Mouse (Mus musculus): ENCODE measurements around the gene Sema5b.

Gene Sema5b

DNA sequence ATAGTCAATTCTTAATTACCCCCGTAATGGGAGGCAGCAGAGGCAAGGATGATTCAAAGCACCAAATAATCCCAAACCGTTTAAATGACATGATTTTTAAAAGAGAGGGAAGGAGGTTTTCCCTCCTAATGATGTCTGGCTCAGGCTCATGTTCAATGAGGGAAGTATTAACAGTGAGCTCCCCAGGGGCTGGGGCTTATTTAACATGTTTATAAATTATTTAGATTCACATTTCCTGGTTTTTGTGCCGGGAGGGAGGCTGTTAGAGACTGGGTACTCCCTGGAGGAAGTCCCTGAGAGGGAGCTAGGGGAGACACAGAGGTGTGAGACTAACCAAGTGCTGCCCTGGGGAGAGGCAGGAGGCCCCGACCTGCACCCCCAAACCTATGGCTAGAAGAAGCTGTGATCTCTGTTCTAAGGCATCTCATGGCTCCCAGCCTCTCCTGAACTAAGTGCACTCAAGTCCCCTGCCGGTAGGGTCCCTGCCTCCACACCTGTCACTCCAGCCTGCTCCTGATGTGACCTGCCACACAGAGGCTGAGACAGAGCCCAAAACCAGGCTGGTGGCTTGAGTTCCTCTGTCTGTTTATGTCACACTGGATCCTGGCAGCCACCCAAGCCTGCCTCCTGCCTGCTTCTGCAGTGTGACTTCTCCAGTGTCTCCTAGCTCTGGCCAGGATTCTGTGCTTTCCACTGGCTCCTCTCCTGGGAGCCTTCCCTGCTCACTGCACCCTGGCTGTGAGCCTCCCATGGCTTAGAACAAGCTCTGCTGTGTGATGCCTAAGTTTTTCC lies 51.5 kb downstream of the Sema5b start:
- no peak for DNase-seq (ENCODE audit: low spot score)

DNA sequence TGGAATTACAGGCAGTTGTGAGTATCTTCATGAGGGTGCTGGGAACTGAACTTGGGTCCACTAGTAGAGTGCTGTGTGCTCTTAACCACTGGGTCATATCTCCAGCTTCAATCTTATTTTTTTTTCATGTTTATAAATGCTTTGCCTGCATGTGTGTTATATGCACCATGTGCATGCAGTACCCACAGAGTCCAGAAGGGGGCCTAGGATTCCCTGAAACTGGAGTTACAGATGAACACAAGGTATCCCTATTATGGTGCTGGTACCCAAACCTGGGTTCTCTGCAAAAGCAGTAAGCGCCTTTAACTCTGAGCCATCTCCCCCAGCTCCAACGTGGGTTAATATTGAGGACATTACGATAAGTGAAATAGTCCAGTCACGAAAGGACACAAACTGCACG lies 52.5 kb downstream of the Sema5b start:
- DNase-seq (ENCODE audit: low spot score) = no peak

DNA sequence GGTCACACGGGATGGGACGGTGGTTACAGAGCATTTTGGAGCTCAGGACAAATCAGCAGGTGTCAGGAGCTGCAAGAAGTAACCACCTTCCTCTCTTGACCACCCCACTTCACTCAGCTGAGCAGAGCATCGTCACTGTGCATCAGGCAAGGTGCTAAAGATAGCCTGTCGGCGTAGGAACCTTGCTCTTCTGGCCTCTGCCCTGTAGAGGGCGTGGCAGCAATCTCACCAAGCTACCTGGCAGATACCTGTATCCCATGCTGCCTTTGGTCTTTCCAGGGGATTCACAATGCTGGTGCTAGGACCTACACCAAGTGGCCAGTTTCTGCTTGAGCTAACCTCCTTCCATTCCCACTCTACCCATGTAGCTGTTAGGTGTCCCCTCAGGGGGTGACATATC lies 55.3 kb downstream of the Sema5b start:
- DNase-seq (ENCODE audit: low spot score) = no peak

DNA sequence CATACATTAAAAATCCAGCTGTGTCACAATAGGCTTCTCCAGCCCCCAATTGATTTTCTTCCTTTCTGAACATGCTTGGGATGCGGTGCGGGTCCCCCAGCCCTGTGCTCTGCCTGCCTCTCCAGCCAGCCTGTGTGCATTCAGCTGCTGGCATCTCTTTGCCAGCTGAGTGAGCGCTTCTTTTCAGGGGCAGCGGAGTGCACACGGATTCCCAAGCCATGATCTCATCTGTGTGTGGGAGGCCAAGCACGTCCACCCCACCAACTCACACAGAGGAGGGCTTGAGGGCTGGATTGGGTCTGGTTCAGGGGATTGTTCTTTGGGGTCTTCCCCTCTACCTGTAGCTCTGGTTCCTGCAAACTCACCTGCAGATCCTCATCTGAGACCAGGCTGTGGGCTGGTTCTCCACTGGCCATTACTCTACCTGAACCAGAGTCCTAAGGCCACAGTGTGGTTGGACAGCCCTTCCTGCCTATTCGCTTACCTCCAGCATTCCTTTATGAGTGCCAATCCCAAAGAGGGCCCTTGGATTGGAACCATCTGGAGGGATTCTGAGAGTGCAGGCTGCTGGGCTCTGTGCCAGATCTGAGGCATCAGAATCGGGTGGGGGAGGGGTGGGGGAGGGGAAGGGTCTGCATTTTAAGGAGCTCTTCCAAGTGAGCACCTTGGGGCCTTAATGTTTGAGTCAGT lies 55.9 kb downstream of the Sema5b start:
- DNase-seq (ENCODE audit: low spot score) = no peak

DNA sequence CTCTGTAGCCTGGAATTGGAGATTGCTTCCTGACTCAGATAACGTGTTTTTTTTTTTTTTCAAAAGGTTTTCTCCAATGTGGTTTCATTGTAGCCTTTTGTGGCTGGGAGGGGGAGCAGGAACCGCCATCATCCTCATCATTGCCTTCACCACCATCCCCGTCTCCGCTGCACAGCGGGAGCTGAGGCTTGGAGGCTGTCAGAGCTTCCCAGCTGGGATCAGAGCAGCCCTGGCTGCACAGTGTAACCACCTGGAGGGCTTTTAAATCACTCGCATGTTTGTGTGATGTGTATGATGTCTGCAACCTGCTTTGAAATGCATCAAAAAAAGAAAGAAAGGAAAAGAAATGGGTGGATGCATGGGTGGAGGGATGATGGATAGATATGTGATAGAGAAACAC lies 57.0 kb downstream of the Sema5b start:
- DNase-seq (ENCODE audit: low spot score) = no peak

DNA sequence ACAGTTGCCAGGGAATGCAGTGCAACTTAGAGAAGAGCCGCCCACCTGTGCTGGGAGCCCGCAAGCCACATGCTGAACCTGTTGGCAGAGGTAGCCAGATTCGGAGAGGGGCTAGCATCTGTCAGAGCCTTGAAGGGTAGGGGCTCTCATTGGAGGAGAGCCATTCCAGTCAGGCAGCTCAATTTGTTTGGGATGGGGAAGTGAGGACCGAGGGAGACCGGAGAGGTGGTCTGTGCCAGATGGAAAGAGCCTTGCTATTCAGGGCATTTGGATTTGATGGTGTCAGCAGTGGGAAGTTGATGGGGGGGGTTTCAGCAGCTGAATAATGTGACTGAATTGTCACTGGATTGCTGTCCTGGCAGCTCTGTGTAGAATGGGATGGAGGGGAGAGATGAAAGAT lies 57.9 kb downstream of the Sema5b start:
- DNase-seq (ENCODE audit: low spot score) = no peak

DNA sequence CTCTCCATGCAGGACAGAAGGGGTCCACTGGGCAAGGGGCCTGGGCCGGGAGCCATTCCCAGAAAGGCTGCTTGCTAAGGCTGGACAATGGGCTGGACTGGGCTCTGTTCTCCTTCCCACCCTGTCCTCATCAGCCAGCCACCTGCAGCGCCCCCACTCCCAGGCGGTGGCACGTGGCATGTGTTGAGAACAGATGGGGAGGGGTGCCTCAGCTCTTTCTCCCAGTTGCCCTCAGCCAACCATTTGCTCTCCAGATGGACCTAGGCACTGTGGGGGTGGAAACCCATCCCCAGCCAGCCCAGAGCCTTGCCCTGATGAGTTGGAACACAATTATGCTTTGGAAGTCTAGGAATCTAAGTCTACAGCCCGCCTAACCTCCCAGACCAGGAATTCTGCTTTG lies 59.3 kb downstream of the Sema5b start:
- no peak for DNase-seq (ENCODE audit: low spot score)

DNA sequence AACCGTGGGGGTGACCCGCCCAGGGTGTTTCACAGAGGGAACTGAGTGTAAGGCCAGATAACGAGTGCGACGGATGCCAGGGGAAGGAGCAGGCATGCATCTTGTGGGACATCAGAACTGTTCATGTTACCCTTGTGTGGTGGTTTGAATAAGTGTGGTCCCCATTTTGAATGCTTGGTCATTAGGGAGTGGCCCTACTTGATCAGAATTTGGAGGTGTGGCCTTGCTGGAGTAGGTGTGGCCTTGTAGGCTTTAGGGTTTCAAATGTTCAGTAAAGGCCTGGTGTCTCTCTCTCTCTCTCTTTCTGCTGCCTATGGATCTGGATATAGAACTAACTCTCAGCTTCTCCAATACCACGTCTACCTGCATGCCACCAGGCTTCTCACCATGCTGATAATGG lies 60.5 kb downstream of the Sema5b start:
- DNase-seq (ENCODE audit: low spot score) = no peak

DNA sequence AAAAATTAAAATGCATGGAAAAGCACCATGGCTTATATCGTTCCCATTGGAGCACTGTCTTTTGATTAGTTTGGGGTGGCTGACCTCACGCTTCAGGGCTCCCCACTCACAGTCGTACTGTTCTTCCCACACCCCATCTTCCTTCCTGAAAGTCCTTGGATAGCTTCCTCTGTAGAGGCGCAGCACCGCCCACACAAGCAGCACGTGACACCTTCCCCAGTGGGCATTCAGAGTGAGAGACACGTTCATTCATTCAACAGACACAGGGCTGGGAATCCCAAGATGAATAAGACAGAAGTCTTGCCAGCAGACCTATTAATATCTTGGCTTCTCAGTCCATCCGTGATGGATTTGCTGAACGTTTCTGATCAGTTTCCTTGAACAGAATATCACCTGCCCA lies 61.6 kb downstream of the Sema5b start:
- DNase-seq (ENCODE audit: low spot score) = no peak

DNA sequence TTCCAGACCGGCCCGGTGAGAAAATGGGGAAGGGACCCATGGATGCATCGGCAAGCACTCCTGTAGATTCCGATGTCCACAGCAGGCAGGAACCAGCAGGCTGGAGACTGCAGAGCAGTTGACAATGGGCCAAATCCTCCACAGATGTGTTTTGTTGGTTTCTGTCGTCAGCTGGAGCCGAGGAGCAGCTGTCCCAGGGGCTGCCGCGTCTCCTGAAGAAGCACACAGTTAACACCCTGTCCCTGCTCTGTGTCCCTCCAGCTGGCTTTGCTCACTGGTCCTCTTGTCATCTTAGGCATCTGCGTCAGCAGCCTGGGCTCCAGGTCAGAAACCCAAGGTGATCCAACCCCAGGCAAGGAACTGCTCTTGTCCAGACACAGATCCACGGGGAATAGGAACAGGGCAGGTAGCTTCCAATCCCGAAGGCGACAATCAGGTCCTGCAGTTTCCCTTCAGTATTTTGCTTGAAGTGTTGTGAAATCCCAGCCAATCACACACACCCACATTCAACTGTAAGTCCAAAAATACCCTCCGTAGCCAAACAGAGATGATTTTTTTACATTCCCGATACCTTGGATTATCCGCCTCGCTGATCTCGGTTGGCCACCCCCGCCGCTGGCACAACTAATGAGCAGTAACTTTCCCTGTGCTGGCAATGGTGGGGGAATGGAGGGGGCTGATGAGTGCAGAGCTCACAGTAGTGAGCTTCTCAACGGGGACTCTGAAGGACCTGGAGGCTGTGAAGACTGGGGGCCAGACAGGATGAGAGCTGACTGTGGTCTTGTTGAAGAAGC lies 63.0 kb downstream of the Sema5b start:
- peak; percentile 17 for DNase-seq (ENCODE audit: low spot score)

DNA sequence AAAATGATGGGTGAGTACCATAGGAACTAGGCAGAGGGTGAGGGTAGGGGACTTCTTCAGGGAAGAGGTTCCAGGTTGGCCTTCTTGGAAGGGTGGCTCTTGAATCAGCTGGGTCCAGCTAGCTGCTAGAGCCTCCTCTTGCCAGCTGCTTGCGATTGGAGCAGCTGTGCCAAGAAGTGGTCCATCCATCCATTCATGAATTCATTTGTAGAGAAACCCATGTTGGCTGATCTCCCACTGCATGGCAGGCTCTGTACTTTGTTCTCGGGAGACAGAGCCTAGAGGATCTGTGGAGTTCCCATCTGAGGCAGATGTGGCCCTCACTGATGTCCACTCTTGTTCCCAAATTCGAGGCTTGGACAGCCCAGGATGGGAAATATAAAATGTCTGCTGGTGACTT lies 66.3 kb downstream of the Sema5b start:
- DNase-seq (ENCODE audit: low spot score) = no peak

DNA sequence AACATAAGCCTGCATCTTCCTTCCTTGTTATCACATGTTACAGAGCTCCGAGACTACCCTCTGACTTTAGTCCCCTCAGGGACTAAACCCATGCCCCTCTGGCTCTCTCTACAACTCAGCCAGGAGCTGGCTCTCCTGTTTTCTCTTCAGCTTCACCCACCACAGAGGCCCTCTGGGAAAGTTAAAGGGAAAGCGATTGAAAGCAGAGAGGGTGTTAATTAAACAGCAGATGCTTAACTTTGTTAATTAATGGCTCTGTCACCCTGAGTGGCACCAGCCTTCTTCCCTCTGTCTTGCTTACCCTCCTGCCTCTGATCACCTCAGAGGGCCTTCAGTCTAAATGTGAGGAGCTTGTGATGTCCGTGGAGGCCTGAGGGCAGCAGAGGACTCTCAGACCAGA lies 67.3 kb downstream of the Sema5b start:
- DNase-seq (ENCODE audit: low spot score) = no peak

DNA sequence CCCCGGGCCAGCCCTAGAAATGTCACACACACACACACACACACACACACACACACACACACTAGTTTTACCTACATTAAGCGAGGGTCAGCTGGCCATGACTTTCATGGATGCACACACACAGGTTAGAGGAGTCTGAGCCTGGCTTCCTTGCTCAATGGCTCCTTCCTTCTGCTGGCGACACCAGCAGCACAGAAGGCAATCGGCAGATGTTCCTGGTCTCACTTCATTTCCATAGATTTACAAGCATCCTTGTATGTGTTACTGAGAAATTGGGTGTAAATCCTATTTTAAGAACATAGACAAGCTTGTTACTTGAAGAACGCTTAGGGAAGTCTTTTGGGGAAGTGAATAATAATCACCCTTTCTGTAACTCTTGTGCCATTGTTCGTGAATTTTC lies 68.6 kb downstream of the Sema5b start:
- no peak for DNase-seq (ENCODE audit: low spot score)

DNA sequence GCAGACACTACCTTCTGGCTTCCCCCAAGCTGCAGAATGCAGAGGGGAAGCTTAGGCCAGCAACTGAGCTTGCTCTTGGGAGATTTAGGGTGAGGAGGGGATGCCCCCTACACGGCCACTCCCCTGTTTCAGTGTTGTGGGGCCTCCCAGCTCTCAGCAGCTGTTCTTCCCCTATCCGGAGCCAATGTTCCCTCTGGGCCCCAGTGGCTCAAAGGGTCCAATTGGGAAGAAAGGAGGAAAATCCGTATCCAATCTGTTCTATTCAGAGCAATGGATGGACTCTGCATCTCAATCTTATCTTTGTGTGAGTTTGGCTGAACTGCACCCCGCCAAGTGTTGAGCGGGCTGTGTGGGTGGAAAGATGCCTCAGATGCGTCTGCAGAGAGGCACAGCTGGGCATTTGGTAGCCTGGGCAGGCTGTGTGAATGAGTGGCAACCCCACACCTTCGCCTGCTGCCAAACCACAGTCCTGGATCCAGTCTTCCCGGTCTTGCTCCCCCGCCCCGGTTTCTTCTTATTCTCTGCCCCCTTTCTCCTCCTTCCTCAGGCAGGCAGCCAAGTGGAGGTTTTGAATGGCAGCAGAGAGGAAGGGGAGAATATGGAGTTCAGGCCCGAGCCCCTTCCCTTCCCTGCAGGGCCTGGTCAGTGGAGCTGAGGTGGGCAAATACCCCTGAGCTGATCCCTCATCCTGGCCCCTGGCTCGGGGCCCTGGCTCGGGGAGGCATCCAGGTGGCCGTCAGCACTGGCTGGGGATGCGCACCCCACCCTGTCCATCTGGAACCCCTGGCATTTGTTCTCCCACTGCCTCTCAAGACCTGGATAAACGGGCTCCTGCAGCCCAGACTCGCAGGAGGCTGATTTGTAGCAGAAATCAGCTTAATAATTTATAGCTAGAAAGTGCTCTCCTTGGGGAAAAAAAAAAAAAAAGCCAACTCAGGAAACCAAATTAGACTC lies 73.2 kb downstream of the Sema5b start:
- no peak for DNase-seq (ENCODE audit: low spot score)

DNA sequence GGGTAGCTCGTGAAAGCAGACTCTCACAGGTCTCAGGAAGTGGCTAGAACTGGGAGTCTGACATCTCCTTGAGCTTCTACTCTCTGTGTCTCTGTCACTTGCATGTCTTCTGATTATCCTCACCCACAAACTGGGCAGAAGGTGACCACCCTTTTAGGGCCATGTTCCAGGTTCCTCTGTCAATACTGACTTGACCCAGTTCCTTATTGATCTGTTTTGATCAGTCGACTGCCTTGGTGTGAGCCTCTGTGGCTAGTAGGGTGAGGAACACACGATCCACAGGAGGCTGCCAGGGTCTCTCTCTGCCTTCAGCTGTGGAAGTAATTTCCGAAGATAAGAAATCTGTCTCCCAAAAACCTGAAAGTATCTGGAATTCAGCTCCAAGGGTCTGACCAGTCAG lies 76.8 kb downstream of the Sema5b start:
- no peak for DNase-seq (ENCODE audit: low spot score)

DNA sequence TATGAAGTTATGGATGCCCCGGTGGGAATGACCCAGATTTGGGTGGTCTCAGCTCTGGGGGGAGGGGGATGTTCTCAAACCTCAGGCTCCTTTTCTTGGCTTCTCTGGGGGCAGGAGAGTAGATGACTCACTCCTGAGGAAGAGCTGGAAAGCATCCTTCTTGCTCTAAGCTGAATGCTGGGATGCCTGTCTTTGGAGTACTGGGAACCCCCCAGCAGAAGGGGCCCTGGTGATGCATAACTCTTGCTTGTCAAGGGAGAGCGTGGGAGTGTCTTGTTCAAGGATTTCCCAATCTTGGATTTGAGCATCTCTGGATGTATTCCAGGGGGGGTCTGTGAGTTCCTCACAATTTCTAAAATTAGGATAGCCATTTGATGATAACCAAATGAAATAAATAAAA lies 82.1 kb downstream of the Sema5b start:
- no peak for DNase-seq (ENCODE audit: low spot score)

DNA sequence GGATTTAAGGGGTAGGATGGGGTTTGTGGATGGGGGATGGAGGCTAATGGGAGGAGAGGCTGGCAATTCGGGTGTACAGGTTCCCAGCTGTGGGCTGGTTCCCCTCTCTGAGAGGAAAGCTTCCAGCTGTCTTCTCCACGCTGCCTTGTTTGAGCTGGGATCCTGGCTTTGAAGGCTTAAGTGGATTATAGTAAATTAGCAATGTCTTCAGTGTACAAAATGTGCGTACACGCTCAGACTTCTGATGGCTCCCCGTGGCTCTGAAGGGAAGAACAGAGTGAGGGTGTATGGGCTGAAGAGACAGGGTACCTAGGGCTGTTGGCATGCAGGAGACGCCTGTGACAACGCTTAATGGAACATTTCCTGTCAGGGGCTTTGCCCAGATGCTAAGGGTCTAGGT lies 83.0 kb downstream of the Sema5b start:
- no peak for DNase-seq (ENCODE audit: low spot score)

DNA sequence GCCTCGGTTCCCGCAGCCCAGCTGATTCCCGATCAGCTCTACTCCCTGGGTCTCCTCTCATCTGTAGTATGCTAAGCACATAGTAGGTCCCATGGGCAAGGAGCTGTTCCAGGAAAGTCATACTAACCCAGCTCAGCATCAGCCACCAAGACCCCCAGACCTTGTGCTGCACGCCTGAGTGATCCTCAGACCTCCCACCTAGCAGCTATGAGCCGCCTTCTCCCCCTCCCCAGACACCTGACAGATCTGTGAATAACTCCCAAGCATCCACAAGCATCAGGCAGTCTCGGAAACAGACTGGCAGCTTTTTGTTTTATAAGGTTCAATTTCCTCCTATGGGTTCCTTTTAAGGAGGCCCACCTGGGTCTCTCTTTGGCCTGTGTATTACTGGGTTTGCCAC lies 83.9 kb downstream of the Sema5b start:
- no peak for DNase-seq (ENCODE audit: low spot score)

DNA sequence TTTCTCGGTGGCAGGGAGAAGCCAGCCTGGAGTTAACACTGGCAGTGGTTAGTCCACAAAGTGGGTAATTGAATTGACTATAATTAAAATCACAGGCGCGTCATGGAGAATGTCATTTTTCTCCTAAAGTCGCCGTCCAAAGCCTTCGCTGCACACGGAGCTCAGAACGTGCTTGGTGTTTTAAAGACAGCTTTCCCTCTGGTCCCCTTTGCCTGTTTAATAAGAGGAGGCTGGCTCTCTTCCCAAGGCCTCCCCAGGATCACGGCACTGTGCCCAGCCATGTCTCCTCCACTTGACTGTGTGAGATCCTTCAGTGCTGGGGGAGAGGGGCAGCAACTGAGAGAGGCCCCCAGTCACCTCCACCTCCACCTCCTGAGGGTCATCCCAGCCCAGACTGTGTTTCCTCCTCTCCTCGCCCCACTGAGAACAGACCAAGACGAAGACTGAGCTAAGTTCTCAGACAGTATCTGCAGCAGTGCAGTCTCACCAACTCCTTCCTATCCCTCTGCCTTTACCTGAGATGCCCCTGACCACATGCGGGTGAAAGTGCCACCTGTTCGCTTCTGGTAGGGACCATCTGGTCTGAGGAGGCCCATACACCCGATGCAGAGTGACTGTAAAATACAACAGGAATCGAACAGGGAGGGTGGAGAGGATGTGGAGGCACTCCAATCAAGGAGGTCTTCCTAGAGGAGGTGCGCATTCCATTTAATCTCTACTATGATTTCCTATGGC lies 84.5 kb downstream of the Sema5b start:
- no peak for DNase-seq (ENCODE audit: low spot score)

DNA sequence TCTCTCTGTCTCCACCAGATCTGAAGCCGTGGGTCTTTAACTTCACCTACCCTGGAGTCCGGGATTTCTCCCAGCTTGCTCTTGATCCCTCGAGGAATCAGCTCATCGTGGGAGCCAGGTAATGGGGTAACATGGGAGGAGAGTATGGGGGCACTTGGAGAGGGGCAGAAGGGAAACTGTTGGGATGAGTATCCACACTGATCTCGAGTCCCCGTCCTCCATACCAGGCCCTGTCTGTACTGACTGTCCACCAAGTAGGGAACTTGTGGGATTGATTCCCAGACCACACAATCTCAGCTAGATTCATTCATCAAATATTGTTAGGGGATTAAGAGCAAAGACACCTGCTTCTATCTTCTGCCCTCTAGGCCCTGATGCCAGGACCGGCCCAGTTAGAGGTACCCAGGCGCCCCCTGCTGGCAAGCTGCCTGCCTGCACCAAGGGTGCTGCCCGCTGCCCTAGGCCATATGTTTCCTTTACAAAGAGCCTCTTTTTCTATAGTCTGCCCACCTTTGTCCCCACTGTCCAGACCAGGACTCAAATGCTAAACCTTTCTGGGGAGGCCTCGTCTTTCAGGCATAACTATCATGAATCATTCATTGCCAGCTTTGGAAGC lies 87.2 kb downstream of the Sema5b start:
- peak; percentile 82 for DNase-seq (ENCODE audit: low spot score)

Measured in urinary bladder, postnatal 14 days (tissue).